Mouse (Mus musculus) neural tube, embryonic 14.5 days (tissue): ENCODE results near the gene Dnmt1. TPM values are rescaled to one million over a fixed set of nuclear protein-coding genes. Genes with fewer than 3 reads are reported as not detected.

Experiments used
- ATAC-seq: fragments of 200-750 bp; cut with Nextera tagmentation; 2 replicates; pipeline ENCODE4 v1.8.0; 2017; ENCODE audit warnings: low read depth, mild to moderate bottlenecking, moderate TSS enrichment, moderate library complexity
- H3K27ac ChIP-seq: fragments of 300-500 bp; sonication (generic); 2 replicates; pipeline ENCODE4 v1.5.1; 2014; ENCODE audit warnings: low read depth, mild to moderate bottlenecking, control low read depth, low read length, moderate library complexity, mixed read lengths
- H3K27me3 ChIP-seq: fragments of 300-500 bp; sonication (generic); 2 replicates; pipeline ENCODE4 v1.6.1; 2014; ENCODE audit warnings: low read length; ENCODE audit not compliant: control insufficient read depth, insufficient read depth
- H3K36me3 ChIP-seq: fragments of 300-500 bp; sonication (generic); 2 replicates; pipeline ENCODE4 v1.6.1; 2014; ENCODE audit warnings: low read length, mixed read lengths; ENCODE audit not compliant: control insufficient read depth, insufficient read depth
- H3K4me1 ChIP-seq: fragments of 300-500 bp; sonication (generic); 2 replicates; pipeline ENCODE4 v1.6.1; 2014; ENCODE audit warnings: low read length; ENCODE audit not compliant: control insufficient read depth, insufficient read depth
- H3K4me2 ChIP-seq: fragments of 300-500 bp; sonication (generic); 2 replicates; pipeline ENCODE4 v1.6.1; 2014; ENCODE audit warnings: mild to moderate bottlenecking, low read depth, low read length, control low read depth
- H3K4me3 ChIP-seq: fragments of 300-500 bp; sonication (generic); 2 replicates; pipeline ENCODE4 v1.5.1; 2014; ENCODE audit warnings: low read depth, low read length, control low read depth, mixed read lengths
- H3K9ac ChIP-seq: fragments of 300-500 bp; sonication (generic); replicated peaks from 2 replicates; pipeline ENCODE4 v1.6.1; 2014; ENCODE audit warnings: low read depth, mild to moderate bottlenecking, control low read depth, low read length, mixed read lengths
- H3K9me3 ChIP-seq: fragments of 300-500 bp; sonication (generic); 2 replicates; pipeline ENCODE4 v1.6.1; 2016; ENCODE audit warnings: low read length; ENCODE audit not compliant: control insufficient read depth
- whole genome bisulfite sequencing: fragments of 180-500 bp; shearing (Covaris S2); extraction: QIAGEN DNeasy Blood & Tissue Kit; methylation state at CpG from one replicate; pipeline ENCODE4 v1.1.7; 2014; 5-methylcytosine and 5-hydroxymethylcytosine counted together
- polyA plus RNA-seq: library from polyadenylated mRNA; unstranded; fragments of >200 nt; fragmentation: Nextera tagmentation; extraction: Ambion mirVana; gene quantifications from 2 replicates; pipeline ENCODE4 v1.2.1, GENCODE M21; 2014

Gene Dnmt1
- polyA plus RNA-seq, 1 experiment from 2014 or later = 41.1 TPM

- Histone ChIP-seq H3K4me1 (no peaks in the 10 kb centered on the region), H3K27me3 (no peaks in the 10 kb centered on the region), H3K4me2 (no peak overlapping the region), H3K36me3 (no peaks in the 10 kb centered on the region), H3K9ac (no peak overlapping the region), H3K27ac (no peak overlapping the region), H3K4me3 (no peak overlapping the region), H3K9me3 (no peaks in the 10 kb centered on the region)
- no peak for ATAC-seq
- WGBS = 91% methylated on average over 8 of the region's 8 CpGs
These were observed 37.4 kb upstream of the Dnmt1 start for GRCm38 (mm10) chr9:20997065-20997464.

- no peaks in the 10 kb centered on the region for H3K27me3 ChIP-seq
- no peaks in the 10 kb centered on the region for H3K4me1 ChIP-seq
- no peak overlapping the region for H3K9ac ChIP-seq
- no peaks in the 10 kb centered on the region for H3K9me3 ChIP-seq
- no peak for ATAC-seq
- WGBS = 67% methylated on average over 3 of the region's 3 CpGs
- no peak overlapping the region for H3K4me3 ChIP-seq
- H3K4me2 ChIP-seq = no peak overlapping the region
- H3K27ac ChIP-seq = no peak overlapping the region
- H3K36me3 ChIP-seq = no peaks in the 10 kb centered on the region
These were observed 35.4 kb upstream of the Dnmt1 start for GRCm38 (mm10) chr9:20995069-20995468.

- no peaks in the 10 kb centered on the region for H3K4me1 ChIP-seq
- no peak overlapping the region for H3K4me3 ChIP-seq
- 63% methylated on average over 5 of the region's 5 CpGs for WGBS
- no peaks in the 10 kb centered on the region for H3K27me3 ChIP-seq
- H3K27ac ChIP-seq = no peak overlapping the region
- no peak overlapping the region for H3K9ac ChIP-seq
- ATAC-seq = no peak
- H3K4me2 ChIP-seq = no peak overlapping the region
- H3K9me3 ChIP-seq = no peaks in the 10 kb centered on the region
- H3K36me3 ChIP-seq = no peaks in the 10 kb centered on the region
These were observed 33.6 kb upstream of the Dnmt1 start for GRCm38 (mm10) chr9:20993165-20993898.

- Histone ChIP-seq H3K4me2 (no peak overlapping the region), H3K4me1 (no peaks in the 10 kb centered on the region), H3K27ac (no peak overlapping the region), H3K4me3 (no peak overlapping the region), H3K9ac (no peak overlapping the region), H3K36me3 (no peaks in the 10 kb centered on the region), H3K9me3 (no peaks in the 10 kb centered on the region), H3K27me3 (no peaks in the 10 kb centered on the region)
- ATAC-seq = no peak
- WGBS = 92% methylated on average over 4 of the region's 4 CpGs
These were observed 31.9 kb upstream of the Dnmt1 start for GRCm38 (mm10) chr9:20991587-20991986.

GRCm38 (mm10) chr9:20990861-20991260, 31.2 kb upstream of the Dnmt1 start:
- no peak overlapping the region for H3K27ac ChIP-seq
- H3K4me3 ChIP-seq = no peak overlapping the region
- H3K4me1 ChIP-seq = no peaks in the 10 kb centered on the region
- H3K9me3 ChIP-seq = no peaks in the 10 kb centered on the region
- H3K27me3 ChIP-seq = no peaks in the 10 kb centered on the region
- H3K36me3 ChIP-seq = no peaks in the 10 kb centered on the region
- no peak for ATAC-seq
- H3K4me2 ChIP-seq = no peak overlapping the region
- WGBS = 6% methylated on average over 10 of the region's 10 CpGs
- H3K9ac ChIP-seq = no peak overlapping the region

GRCm38 (mm10) chr9:20987953-20988352, 28.3 kb upstream of the Dnmt1 start:
- H3K27me3 ChIP-seq = no peaks in the 10 kb centered on the region
- no peak overlapping the region for H3K4me3 ChIP-seq
- WGBS = 26% methylated on average over 7 of the region's 7 CpGs
- no peaks in the 10 kb centered on the region for H3K9me3 ChIP-seq
- H3K4me1 ChIP-seq = no peaks in the 10 kb centered on the region
- H3K27ac ChIP-seq = no peak overlapping the region
- no peak overlapping the region for H3K4me2 ChIP-seq
- no peak for ATAC-seq
- H3K9ac ChIP-seq = no peak overlapping the region
- no peaks in the 10 kb centered on the region for H3K36me3 ChIP-seq

GRCm38 (mm10) chr9:20986952-20987686, 27.4 kb upstream of the Dnmt1 start:
- Histone ChIP-seq H3K4me3 (no peak overlapping the region), H3K9me3 (no peaks in the 10 kb centered on the region), H3K27me3 (no peaks in the 10 kb centered on the region), H3K4me1 (no peaks in the 10 kb centered on the region), H3K36me3 (no peaks in the 10 kb centered on the region), H3K4me2 (no peak overlapping the region), H3K27ac (no peak overlapping the region), H3K9ac (no peak overlapping the region)
- 71% methylated on average over 15 of the region's 15 CpGs for WGBS
- ATAC-seq = no peak

- H3K27me3 ChIP-seq = no peaks in the 10 kb centered on the region
- no peak overlapping the region for H3K4me2 ChIP-seq
- H3K4me1 ChIP-seq = no peaks in the 10 kb centered on the region
- WGBS = 67% methylated on average over 5 of the region's 5 CpGs
- H3K4me3 ChIP-seq = no peak overlapping the region
- H3K36me3 ChIP-seq = no peaks in the 10 kb centered on the region
- ATAC-seq = no peak
- H3K27ac ChIP-seq = no peak overlapping the region
- H3K9me3 ChIP-seq = no peaks in the 10 kb centered on the region
- no peak overlapping the region for H3K9ac ChIP-seq
These were observed 23.5 kb upstream of the Dnmt1 start for GRCm38 (mm10) chr9:20983169-20983568.

- Histone ChIP-seq H3K27me3 (no peaks in the 10 kb centered on the region), H3K9me3 (no peaks in the 10 kb centered on the region), H3K4me1 (no peaks in the 10 kb centered on the region), H3K9ac (no peak overlapping the region), H3K27ac (no peak overlapping the region), H3K4me3 (no peak overlapping the region), H3K4me2 (no peak overlapping the region), H3K36me3 (no peaks in the 10 kb centered on the region)
- ATAC-seq = no peak
- WGBS = 72% methylated on average over 3 of the region's 3 CpGs
These were observed 22.5 kb upstream of the Dnmt1 start for GRCm38 (mm10) chr9:20982171-20982570.
